Mouse (Mus musculus) myocyte (in vitro differentiated cells): ENCODE measurements around the gene Armc9.

Experiments used
- CEBPB ChIP-seq: IDR thresholded peaks from 2 replicates; pipeline ENCODE4 v1.6.1; 2011; ENCODE audit warnings: mild to moderate bottlenecking, moderate library complexity; ENCODE audit not compliant: poor library complexity, insufficient read depth, severe bottlenecking
- POLR2A ChIP-seq: IDR thresholded peaks from one replicate; pipeline ENCODE4 v1.6.1; 2011; ENCODE audit warnings: low read depth, mild to moderate bottlenecking, control low read depth, moderate library complexity; ENCODE audit not compliant: insufficient read length
- POLR2AphosphoS2 ChIP-seq: IDR thresholded peaks from one replicate; pipeline ENCODE4 v1.6.1; 2011; ENCODE audit warnings: low read depth, control low read depth; ENCODE audit not compliant: insufficient read length
- SRF ChIP-seq: IDR thresholded peaks from one replicate; pipeline ENCODE4 v1.6.1; 2011; ENCODE audit warnings: low read depth; ENCODE audit not compliant: control insufficient read depth, insufficient read length

- TF ChIP-seq SRF (no peak), CEBPB (no peak), POLR2A (no peak), POLR2AphosphoS2 (no peak)
Observed at GRCm38 (mm10) chr1:86198276-86198675, 43.7 kb downstream of the Armc9 start.
